8 mouse cellular contexts compared by ENCODE assay signal in genomic region chr12:98714757-98715156, GRCm38 (mm10). TPM values are rescaled to one million over a fixed set of nuclear protein-coding genes. Genes with fewer than 3 reads are reported as not detected.
DNase-seq lines count a peak whose midpoint lies in the region; ATAC-seq and TF ChIP-seq lines count a peak whose summit lies in the region.

No protein-coding gene starts in this region.

- H3K9me3 ChIP-seq in intestine, postnatal 0 days (ENCODE audit: control insufficient read depth): no peaks in the 10 kb centered on the region
- H3K9me3 ChIP-seq in forebrain, embryonic 16.5 days (ENCODE audit: control insufficient read depth, low read length): no peaks in the 10 kb centered on the region

- TF ChIP-seq CTCF in lung, adult 2 months (IDR thresholded peaks at IDR 0.05; ENCODE audit: insufficient read depth, low read length): no peak
- TF ChIP-seq CTCF in intestine, postnatal 0 days (IDR thresholded peaks at IDR 0.05; ENCODE audit: low read depth): no peak

- peak; percentile 91 for ATAC-seq in intestine, postnatal 0 days
- ATAC-seq in forebrain, embryonic 16.5 days: no peak

- H3K4me1 ChIP-seq in lung, adult 2 months (ENCODE audit: control insufficient read depth, insufficient read depth, low read length): peaks cover 6% of the 10 kb centered on the region; the same call in 1 of the 2 replicates
- 0 out of 2 replicates have a peak, but pooled peaks cover 6% of the 10 kb centered on the region for H3K4me1 ChIP-seq in intestine, postnatal 0 days (replicated peaks; ENCODE audit: control insufficient read depth, insufficient read depth, low read length)
- no peaks in the 10 kb centered on the region for H3K4me1 ChIP-seq in forebrain, embryonic 16.5 days (replicated peaks; ENCODE audit: control insufficient read depth, insufficient read depth, low read length)

- H3K27me3 ChIP-seq in intestine, postnatal 0 days (replicated peaks; ENCODE audit: control insufficient read depth, insufficient read depth, low read length): no peaks in the 10 kb centered on the region
- H3K27me3 ChIP-seq in forebrain, embryonic 16.5 days (replicated peaks; ENCODE audit: control insufficient read depth, insufficient read depth, low read length): no peaks in the 10 kb centered on the region

- no peak overlapping the region for H3K4me3 ChIP-seq in lung, adult 2 months (replicated peaks; ENCODE audit: extremely low read depth, low read depth, low read length)
- no peak overlapping the region for H3K4me3 ChIP-seq in intestine, postnatal 0 days (ENCODE audit: low read depth, low read length)
- no peak overlapping the region for H3K4me3 ChIP-seq in forebrain, embryonic 16.5 days (replicated peaks; ENCODE audit: low read length)

- WGBS in lung, adult 2 months: 41% methylated on average over 11 of the region's 11 CpGs
- WGBS in intestine, postnatal 0 days: 27% methylated on average over 11 of the region's 11 CpGs
- WGBS in forebrain, embryonic 16.5 days: 30% methylated on average over 11 of the region's 11 CpGs

- H3K9ac ChIP-seq in intestine, postnatal 0 days (ENCODE audit: low read depth, low read length): no peak overlapping the region
- no peak overlapping the region for H3K9ac ChIP-seq in forebrain, embryonic 16.5 days (replicated peaks; ENCODE audit: low read depth, low read length)

- TF ChIP-seq POLR2A in lung, adult 2 months (IDR thresholded peaks at IDR 0.05; ENCODE audit: borderline replicate concordance, extremely low read depth, low read depth, low read length): no peak

- H3K4me2 ChIP-seq in intestine, postnatal 0 days (replicated peaks; ENCODE audit: low read depth): no peak overlapping the region; the same call in 1 of the 2 replicates
- no peak overlapping the region for H3K4me2 ChIP-seq in forebrain, embryonic 16.5 days (ENCODE audit: low read length)

- H3K36me3 ChIP-seq in intestine, postnatal 0 days (ENCODE audit: control insufficient read depth, insufficient read depth): no peaks in the 10 kb centered on the region
- no peaks in the 10 kb centered on the region for H3K36me3 ChIP-seq in forebrain, embryonic 16.5 days (ENCODE audit: control insufficient read depth, insufficient read depth)

- peak; percentile 35 for DNase-seq in lung, adult 2 months
- no peak for DNase-seq in lung, postnatal 25 days (ENCODE audit: low spot score)
- peak; percentile 14 for DNase-seq in adrenal gland, postnatal 25 days
- peak; percentile 56 for DNase-seq in mesoderm, embryonic 11.5 days (ENCODE audit: low read depth, low spot score)
- no peak for DNase-seq in gastrocnemius, postnatal 4 days (ENCODE audit: low spot score in 2 of 2)
- DNase-seq in left cerebral cortex, adult 11 months (ENCODE audit: low spot score): no peak

- 0 out of 2 replicates have a peak overlapping the region, but pooled peaks have one; percentile 31 for H3K27ac ChIP-seq in intestine, postnatal 0 days (ENCODE audit: low read depth, low read length)
- H3K27ac ChIP-seq in forebrain, embryonic 16.5 days (ENCODE audit: low read length): no peak overlapping the region

RNA-seq across cellular contexts. Expression of gene Ptpn21, which starts 22.4 kb away (rescaled TPM):
- 29.0 and 38.6 TPM in 2 replicates for polyA plus RNA-seq in lung, adult 2 months (2012; rRNA removed)
- 20.8 and 24.0 TPM in 2 replicates for total RNA-seq in adrenal gland, postnatal 25 days (2021)
- 4.3 and 4.7 TPM in 2 replicates for polyA plus RNA-seq in intestine, postnatal 0 days (2015; fragmentation: Nextera tagmentation; extraction: Ambion mirVana)
- 10 to 100 TPM; 53.4 to 56.0 TPM for total RNA-seq in gastrocnemius, postnatal 4 days (2021)
- 5.4 and 5.5 TPM in 2 replicates for polyA plus RNA-seq in forebrain, embryonic 16.5 days (2015; fragmentation: Nextera tagmentation; extraction: Ambion mirVana)

RNA-seq across cellular contexts. Expression of gene Zc3h14, which starts 32.0 kb away (rescaled TPM):
- polyA plus RNA-seq in lung, adult 2 months (2012; rRNA removed): 34.5 and 48.0 TPM in 2 replicates
- total RNA-seq in adrenal gland, postnatal 25 days (2021): 90.7 and 130 TPM in 2 replicates
- polyA plus RNA-seq in intestine, postnatal 0 days (2015; fragmentation: Nextera tagmentation; extraction: Ambion mirVana): 34.1 and 37.9 TPM in 2 replicates
- total RNA-seq in gastrocnemius, postnatal 4 days (2021): 10 to 100 TPM; 67.9 to 75.1 TPM
- polyA plus RNA-seq in forebrain, embryonic 16.5 days (2015; fragmentation: Nextera tagmentation; extraction: Ambion mirVana): 127 and 136 TPM in 2 replicates

Comparison
In these comparisons a context has a peak if more than half of its experiments do, and no peak if none do; other contexts are left out.
1. DNase-seq: peak in lung, adult 2 months (single experiment), adrenal gland, postnatal 25 days (single experiment) and mesoderm, embryonic 11.5 days (single experiment); none in lung, postnatal 25 days (single experiment), gastrocnemius, postnatal 4 days (0 of 2) and left cerebral cortex, adult 11 months (single experiment).